Mouse (Mus musculus) kidney, embryonic 16.5 days (tissue): ENCODE data around the gene Crtc2. TPM values are rescaled to one million over a fixed set of nuclear protein-coding genes. Genes with fewer than 3 reads are reported as not detected.
"Not testable (repeated sequence)": the region's sequence is repeated elsewhere in the genome, so short reads cannot be mapped to it uniquely, and the experiment has no call there.

ENCODE experiments used
- ATAC-seq: fragments of 200-750 bp; cut with Nextera tagmentation; 2 replicates; pipeline ENCODE4 v1.8.0; 2017; ENCODE audit warnings: moderate TSS enrichment; ENCODE audit not compliant: low FRiP score, low TSS enrichment
- H3K27ac ChIP-seq: fragments of 300-500 bp; sonication (generic); 2 replicates; pipeline ENCODE4 v1.5.1; 2014; ENCODE audit warnings: low read length
- H3K27me3 ChIP-seq: fragments of 300-500 bp; sonication (generic); 2 replicates; pipeline ENCODE4 v1.6.1; 2014; ENCODE audit warnings: low read length, control low read depth, mixed read lengths; ENCODE audit not compliant: insufficient read depth
- H3K36me3 ChIP-seq: fragments of 300-500 bp; sonication (generic); 2 replicates; pipeline ENCODE4 v1.6.1; 2014; ENCODE audit warnings: low read length, control low read depth, mixed read lengths; ENCODE audit not compliant: insufficient read depth
- H3K4me1 ChIP-seq: fragments of 300-500 bp; sonication (generic); 2 replicates; pipeline ENCODE4 v1.6.1; 2014; ENCODE audit warnings: low read length, control low read depth, mixed read lengths; ENCODE audit not compliant: insufficient read depth
- H3K4me2 ChIP-seq: fragments of 300-500 bp; sonication (generic); replicated peaks from 2 replicates; pipeline ENCODE4 v1.6.1; 2014; ENCODE audit warnings: low read depth, low read length
- H3K4me3 ChIP-seq: fragments of 300-500 bp; sonication (generic); 2 replicates; pipeline ENCODE4 v1.5.1; 2014; ENCODE audit warnings: mild to moderate bottlenecking, low read length
- H3K9ac ChIP-seq: fragments of 300-500 bp; sonication (generic); replicated peaks from 2 replicates; pipeline ENCODE4 v1.6.1; 2014; ENCODE audit warnings: low read length
- H3K9me3 ChIP-seq: fragments of 300-500 bp; sonication (generic); 2 replicates; pipeline ENCODE4 v1.6.1; 2016; ENCODE audit warnings: low read length, control low read depth
- WGBS: fragments of 180-500 bp; shearing (Covaris S2); extraction: QIAGEN DNeasy Blood & Tissue Kit; methylation state at CpG from one replicate; pipeline ENCODE4 v1.1.7; 2014; 5-methylcytosine and 5-hydroxymethylcytosine counted together
- polyA plus RNA-seq: library from polyadenylated mRNA; unstranded; fragments of >200 nt; fragmentation: Nextera tagmentation; extraction: Ambion mirVana; gene quantifications from 2 replicates; pipeline ENCODE4 v1.2.1, GENCODE M21; 2015

Gene Crtc2
- polyA plus RNA-seq, 1 experiment from 2014 or later = 24.8 TPM

DNA sequence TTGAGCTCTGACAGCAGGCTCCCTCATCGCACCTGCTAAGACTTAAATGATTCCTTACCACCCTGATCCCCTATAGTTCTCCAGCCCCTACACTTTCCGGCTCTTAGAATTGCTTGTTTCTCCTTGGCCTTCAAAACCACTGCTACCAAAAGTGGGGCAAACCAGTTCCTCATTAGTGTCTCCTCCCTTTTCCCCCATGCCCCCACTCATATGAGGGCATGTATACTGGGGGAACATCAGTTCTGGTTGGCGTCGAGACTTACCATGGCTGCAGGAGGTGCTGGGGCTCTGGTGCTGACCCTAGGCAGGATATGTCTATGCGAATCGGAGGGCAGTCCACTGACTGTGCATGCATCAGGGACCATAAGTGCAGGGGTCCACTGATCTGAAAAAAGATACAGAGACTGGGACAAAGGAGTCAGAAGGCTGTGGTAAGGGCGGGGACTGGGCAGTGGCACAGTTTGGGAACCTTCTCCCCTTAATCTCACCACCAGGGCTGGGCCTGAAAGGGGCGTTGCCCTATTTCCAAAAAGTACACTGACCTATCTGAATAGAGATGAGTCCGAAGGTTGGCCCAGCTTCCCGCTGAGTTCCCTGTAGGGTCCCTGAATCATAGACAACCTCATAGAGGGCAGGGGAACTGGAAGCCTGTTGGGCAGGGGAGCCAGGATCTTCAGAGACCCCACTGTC is 12.1 kb upstream of the Crtc2 start:
- WGBS = 81% methylated on average over 10 of the region's 10 CpGs
- ATAC-seq = 0 out of 2 replicates have a peak, but pooled peaks have one; percentile 15
- H3K4me2 ChIP-seq = no peak overlapping the region

DNA sequence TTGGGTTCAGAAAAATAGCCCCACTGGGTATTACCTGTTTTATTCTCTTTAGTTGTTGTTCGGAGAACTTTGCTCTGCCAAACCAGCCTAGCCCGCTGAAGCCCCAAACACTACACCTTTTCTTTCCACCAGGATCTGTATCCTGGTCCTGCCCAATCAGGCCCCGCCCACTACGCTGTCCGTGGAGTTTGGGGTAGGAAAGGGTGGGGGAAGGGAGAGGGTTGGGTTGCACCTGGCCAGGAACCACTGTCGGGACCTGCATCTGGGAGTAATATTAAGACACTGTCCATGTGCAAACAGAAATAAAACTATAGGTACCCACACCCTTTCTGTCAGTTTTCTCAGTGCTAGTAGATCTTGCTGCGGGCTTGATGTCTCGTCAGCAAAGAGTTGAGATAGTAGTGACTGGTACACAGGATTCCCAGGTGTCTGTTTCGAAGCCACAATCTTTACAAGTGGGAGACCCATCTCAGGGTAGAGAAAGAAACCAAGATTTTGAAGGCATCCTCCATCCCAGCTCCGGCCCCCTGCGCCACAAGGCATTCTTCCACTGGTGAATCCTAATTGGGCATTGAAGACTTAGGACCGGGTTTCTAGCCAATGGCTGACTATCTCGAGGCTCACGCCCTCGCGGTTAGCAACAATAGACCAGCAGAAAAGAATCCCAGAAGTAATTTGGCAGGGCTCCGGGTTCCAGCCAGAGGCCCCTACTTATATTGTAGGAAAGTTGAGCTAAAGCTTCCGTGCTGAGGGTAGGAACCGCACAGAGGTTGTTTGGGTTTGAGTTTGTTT is 10.8 kb upstream of the Crtc2 start, which contains the start of gene Creb3l4:
TSS of gene Creb3l4 (minus strand) at position 529 of the 792 bp plus-strand sequence.
- H3K27me3 ChIP-seq = no peaks in the 10 kb centered on the region
- ATAC-seq = peak; percentile 54
- peak within 1 kb of the TSS; percentile 65 for H3K9ac ChIP-seq
- peak within 1 kb of the TSS; percentile 70 for H3K27ac ChIP-seq
- WGBS = 3% methylated on average over 19 of the region's 19 CpGs
- H3K4me3 ChIP-seq = peak within 1 kb of the TSS; percentile 51
- no peaks in the 10 kb centered on the region for H3K9me3 ChIP-seq
- H3K36me3 ChIP-seq = no peaks in the 10 kb centered on the region
- peak within 1 kb of the TSS; percentile 86 for H3K4me2 ChIP-seq
- H3K4me1 ChIP-seq = peaks cover 15% of the 10 kb centered on the region

More for the DNA sequence above, 12.1 kb upstream of the Crtc2 start:
- H3K27me3 ChIP-seq = no peaks in the 10 kb centered on the region
- no peak overlapping the region for H3K9ac ChIP-seq
- H3K4me1 ChIP-seq = peaks cover 12% of the 10 kb centered on the region
- no peaks in the 10 kb centered on the region for H3K36me3 ChIP-seq
- H3K9me3 ChIP-seq = no peaks in the 10 kb centered on the region
- H3K4me3 ChIP-seq = no peak overlapping the region
- no peak overlapping the region for H3K27ac ChIP-seq

DNA sequence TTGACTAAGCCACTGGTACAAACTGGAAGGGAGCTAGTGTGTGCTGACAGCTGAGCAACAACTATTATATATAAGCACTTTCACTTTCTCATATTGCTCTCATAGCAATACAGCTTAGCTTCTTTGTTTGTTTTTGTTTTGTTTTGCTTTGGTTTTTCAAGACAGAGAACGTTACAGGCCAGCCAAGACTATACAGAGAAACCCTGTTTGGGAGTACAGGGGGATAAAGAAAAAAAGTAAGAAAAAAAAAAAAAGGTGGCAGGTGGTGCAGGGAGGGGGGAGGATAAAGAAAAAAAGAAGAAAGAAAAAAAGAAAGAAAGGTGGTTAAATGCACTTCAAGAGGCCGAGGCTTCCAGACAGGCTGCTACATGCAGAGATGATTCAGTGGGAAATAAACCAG is 8.6 kb upstream of the Crtc2 start:
- WGBS = 59% methylated on average over 2 of the region's 2 CpGs
- H3K27me3 ChIP-seq = no peaks in the 10 kb centered on the region

DNA sequence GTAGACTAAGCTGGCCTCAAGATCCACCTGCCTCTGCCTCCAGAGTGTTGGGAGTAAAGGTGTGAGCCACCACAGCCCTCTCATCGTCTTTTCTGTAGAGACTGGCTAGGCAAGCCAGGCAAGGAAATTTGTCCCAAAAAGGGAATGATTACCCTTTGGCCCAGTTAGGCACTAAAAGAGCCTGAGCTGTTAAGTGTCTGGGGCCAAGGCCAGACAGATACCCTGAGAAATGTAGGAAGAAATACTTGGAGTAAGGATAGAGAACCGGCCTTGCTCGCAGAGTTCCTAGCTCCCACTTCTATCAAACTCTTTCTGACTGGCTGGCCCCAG is 6.4 kb upstream of the Crtc2 start:
- no peaks in the 10 kb centered on the region for H3K27me3 ChIP-seq
- H3K4me2 ChIP-seq = peak overlapping the region; percentile 96
- no peaks in the 10 kb centered on the region for H3K9me3 ChIP-seq
- peak overlapping the region; percentile 82 for H3K9ac ChIP-seq
- peak overlapping the region; percentile 97 for H3K27ac ChIP-seq
- no peak for ATAC-seq
- WGBS = 0% methylated on average over 3 of the region's 3 CpGs
- H3K4me1 ChIP-seq = peaks cover 31% of the 10 kb centered on the region
- H3K4me3 ChIP-seq = peak overlapping the region; percentile 90
- H3K36me3 ChIP-seq = peaks cover 20% of the 10 kb centered on the region

More for the DNA sequence above, 8.6 kb upstream of the Crtc2 start:
- Histone ChIP-seq H3K9me3 (no peaks in the 10 kb centered on the region), H3K4me2 (no peak overlapping the region), H3K4me3 (no peak overlapping the region), H3K4me1 (peaks cover 28% of the 10 kb centered on the region), H3K27ac (no peak overlapping the region), H3K36me3 (peaks cover 7% of the 10 kb centered on the region; the same call in 1 of the 2 replicates), H3K9ac (no peak overlapping the region)
- ATAC-seq = no peak

DNA sequence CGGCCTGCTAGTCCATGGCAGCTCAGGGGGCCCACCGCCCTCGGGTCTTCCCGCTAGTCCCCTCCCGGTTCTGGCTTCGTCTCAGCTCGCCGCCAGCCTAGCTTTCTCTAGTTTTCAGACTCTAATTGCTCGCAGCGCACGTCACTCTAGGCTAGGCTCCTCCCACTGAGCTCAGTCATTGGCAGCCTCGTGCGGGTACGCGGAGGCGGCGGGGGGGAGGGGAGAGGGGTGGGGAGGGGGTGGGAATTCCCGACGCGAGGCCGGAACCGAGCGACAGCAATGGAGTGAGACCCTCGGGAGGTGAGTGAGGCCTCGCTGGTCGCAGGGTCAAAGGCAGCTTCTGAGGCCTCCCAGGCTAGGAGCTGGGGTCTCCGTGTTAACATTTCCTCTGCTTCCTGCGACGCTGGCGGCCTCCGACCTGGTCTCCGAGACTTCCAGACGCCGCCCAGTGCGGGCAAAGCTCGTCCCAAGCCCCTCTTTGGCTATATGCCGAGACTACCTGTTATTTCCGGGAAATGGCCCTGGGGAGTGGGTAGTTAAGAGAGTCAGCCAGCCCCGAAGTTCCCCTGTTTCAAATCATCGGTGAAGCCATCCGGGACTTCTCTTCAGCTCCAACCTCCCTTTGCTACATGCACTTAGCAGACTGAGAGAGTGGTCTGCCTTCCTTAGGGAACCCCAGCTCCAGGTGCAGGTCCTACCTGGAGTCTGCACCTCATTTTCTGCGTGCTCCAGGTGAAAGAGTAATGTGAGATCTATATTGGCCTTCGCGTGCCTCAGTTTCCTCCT is 5.8 kb upstream of the Crtc2 start, which contains the start of gene Slc39a1:
TSS of gene Slc39a1 (plus strand) at position 213 of the 786 bp plus-strand sequence.
- Histone ChIP-seq H3K4me1 (peaks cover 26% of the 10 kb centered on the region), H3K36me3 (peaks cover 20% of the 10 kb centered on the region), H3K4me2 (peak within 1 kb of the TSS; percentile 96), H3K9me3 (no peaks in the 10 kb centered on the region), H3K4me3 (peak within 1 kb of the TSS; percentile 90), H3K27ac (peak within 1 kb of the TSS; percentile 97), H3K9ac (peak within 1 kb of the TSS; percentile 82), H3K27me3 (no peaks in the 10 kb centered on the region)
- ATAC-seq = peak; percentile 96
- WGBS = under 1% methylated on average over 36 of the region's 44 CpGs

DNA sequence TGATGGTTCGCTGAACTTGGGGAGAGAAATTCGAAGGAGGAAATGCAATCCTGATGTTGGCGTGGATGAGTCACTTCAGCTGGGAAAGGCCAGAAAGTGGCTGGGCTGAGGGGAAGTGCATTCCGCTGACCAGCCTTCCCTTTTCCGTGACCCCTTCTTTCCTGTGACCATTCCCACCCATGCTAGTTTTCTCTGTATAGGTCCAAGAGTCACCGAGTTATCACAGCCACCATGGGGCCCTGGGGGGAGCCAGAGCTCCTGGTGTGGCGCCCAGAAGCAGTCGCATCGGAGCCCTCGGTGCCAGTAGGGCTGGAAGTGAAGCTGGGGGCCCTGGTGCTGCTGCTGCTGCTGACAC is 5.2 kb upstream of the Crtc2 start:
- H3K4me2 ChIP-seq = peak overlapping the region; percentile 96
- WGBS = 2% methylated on average over 10 of the region's 10 CpGs
- peak overlapping the region; percentile 90 for H3K4me3 ChIP-seq
- peak; percentile 7; the same call in 1 of the 2 replicates for ATAC-seq
- H3K4me1 ChIP-seq = peaks cover 23% of the 10 kb centered on the region
- no peaks in the 10 kb centered on the region for H3K9me3 ChIP-seq
- H3K27ac ChIP-seq = peak overlapping the region; percentile 97
- no peaks in the 10 kb centered on the region for H3K27me3 ChIP-seq
- H3K9ac ChIP-seq = peak overlapping the region; percentile 82
- H3K36me3 ChIP-seq = peaks cover 20% of the 10 kb centered on the region

DNA sequence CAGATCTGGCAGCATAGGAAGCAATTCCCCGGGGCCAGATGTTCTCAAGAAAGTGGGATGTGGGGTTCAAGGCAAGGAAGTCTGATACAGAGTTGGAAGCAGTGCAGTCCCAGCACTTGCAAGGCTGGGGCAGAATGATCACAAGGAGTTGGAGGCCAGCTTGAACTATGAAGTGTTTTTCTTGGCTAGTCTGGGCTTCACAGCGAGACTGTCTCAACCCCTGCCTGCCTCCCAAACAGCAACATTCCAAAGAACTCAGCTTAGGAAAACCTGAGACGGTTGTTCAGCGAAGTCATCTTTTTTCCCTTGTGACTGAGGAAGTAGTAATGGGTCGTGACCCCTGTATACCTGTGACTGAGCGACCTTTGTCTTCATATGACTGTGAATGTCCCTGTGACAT is 3.2 kb upstream of the Crtc2 start:
- Histone ChIP-seq H3K27me3 (no peaks in the 10 kb centered on the region), H3K9ac (0 out of 2 replicates have a peak overlapping the region, but pooled peaks have one; percentile 25), H3K4me3 (no peak overlapping the region), H3K4me2 (no peak overlapping the region), H3K27ac (no peak overlapping the region), H3K36me3 (peaks cover 20% of the 10 kb centered on the region), H3K9me3 (no peaks in the 10 kb centered on the region), H3K4me1 (peaks cover 29% of the 10 kb centered on the region)
- 66% methylated on average over 6 of the region's 6 CpGs for WGBS
- no peak for ATAC-seq

DNA sequence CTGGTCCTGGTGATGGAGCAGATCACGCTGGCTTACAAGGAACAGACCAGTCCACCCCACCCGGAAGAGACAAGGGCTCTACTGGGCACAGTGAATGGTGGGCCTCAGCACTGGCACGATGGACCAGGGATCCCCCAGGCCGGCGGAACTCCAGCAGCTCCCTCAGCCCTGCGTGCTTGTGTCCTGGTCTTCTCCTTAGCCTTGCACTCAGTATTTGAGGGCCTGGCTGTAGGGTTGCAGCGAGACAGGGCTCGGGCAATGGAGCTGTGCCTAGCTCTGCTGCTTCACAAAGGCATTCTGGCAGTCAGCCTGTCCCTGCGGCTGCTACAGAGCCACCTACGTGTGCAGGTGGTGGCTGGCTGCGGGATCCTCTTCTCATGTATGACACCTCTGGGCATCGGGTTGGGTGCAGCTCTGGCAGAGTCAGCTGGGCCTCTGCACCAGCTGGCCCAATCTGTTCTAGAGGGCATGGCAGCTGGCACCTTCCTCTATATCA is 2.2 kb upstream of the Crtc2 start:
- ATAC-seq, H3K4me3 ChIP-seq, H3K9me3 ChIP-seq, H3K27me3 ChIP-seq, H3K4me2 ChIP-seq, H3K27ac ChIP-seq, H3K9ac ChIP-seq: not testable (repeated sequence)
- WGBS = 92% methylated on average over 10 of the region's 12 CpGs
- Histone ChIP-seq H3K36me3 (peaks cover 20% of the 10 kb centered on the region), H3K4me1 (peaks cover 32% of the 10 kb centered on the region)

DNA sequence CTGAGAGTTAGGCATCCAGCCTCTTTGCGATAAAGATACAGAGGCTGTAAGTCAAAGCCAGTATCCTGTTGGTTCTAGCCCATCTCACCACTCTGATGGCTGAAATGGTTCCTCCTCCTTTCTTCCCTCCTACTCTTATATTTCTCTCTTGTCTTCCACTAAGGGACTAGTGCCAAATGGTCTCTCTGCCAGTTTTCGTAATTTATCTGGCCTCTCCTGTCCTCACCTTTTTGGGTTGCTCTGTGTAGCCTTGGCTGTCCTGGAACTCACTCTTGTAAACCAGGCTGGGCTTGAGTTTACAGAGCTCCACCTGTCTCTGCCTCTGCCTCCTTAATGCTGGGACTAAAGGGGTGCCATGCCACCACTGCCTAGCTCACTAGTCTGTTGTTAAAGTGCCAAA is 1.3 kb upstream of the Crtc2 start:
- H3K27ac ChIP-seq, H3K4me2 ChIP-seq, H3K4me3 ChIP-seq, H3K27me3 ChIP-seq, ATAC-seq, H3K9me3 ChIP-seq, H3K9ac ChIP-seq: not testable (repeated sequence)
- WGBS = 92% methylated on average over 2 of the region's 2 CpGs
- H3K4me1 ChIP-seq = peaks cover 30% of the 10 kb centered on the region
- peaks cover 25% of the 10 kb centered on the region for H3K36me3 ChIP-seq
